Mouse (Mus musculus): ENCODE results near the gene Dennd4a. TPM values are rescaled to one million over a fixed set of nuclear protein-coding genes. Genes with fewer than 3 reads are reported as not detected.
A peak's percentile ranks its signal among the peaks of the same experiment; 100 is the strongest.

Gene Dennd4a
- polyA plus RNA-seq, 1 experiment from 2014 or later = 9.2 TPM

DNA sequence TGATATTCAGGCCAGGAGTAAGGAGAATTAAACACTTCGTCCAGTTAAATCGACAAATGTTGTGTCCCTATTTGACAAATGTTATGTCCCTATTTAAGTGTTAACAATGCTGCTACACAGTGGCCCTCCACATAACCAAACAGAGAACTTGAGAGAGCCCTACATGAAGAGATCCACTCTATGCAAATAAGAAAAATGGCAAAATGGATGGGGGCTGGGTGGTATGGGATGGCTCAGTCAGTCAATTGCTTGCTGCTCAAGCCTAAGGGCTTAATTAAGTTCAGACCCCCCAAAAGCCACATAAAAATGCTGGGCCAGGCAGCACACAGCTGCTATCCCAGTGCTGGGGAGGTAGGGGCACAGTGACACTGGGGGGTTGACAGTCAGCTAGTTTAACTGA is 36.3 kb upstream of the Dennd4a start:
- Histone ChIP-seq H3K27me3 (no peaks in the 10 kb centered on the region), H3K4me3 (replicated peaks) (no peak overlapping the region), H3K4me1 (replicated peaks) (peaks cover 5% of the 10 kb centered on the region; the same call in 1 of the 2 replicates), H3K4me2 (no peak overlapping the region), H3K36me3 (no peaks in the 10 kb centered on the region), H3K9me3 (no peaks in the 10 kb centered on the region), H3K9ac (replicated peaks) (no peak overlapping the region), H3K27ac (peak overlapping the region; percentile 12; the same call in 1 of the 2 replicates)
- WGBS = 88% methylated on average over 2 of the region's 2 CpGs
- no peak for ATAC-seq (ENCODE audit: insufficient number of reproducible peaks, insufficient read depth, low FRiP score, low TSS enrichment, low read depth)

- no peak overlapping the region for H3K9ac ChIP-seq (replicated peaks)
- no peaks in the 10 kb centered on the region for H3K36me3 ChIP-seq
- peaks cover 5% of the 10 kb centered on the region; the same call in 1 of the 2 replicates for H3K4me1 ChIP-seq (replicated peaks)
- no peak overlapping the region for H3K4me3 ChIP-seq (replicated peaks)
- H3K9me3 ChIP-seq = no peaks in the 10 kb centered on the region
- H3K27me3 ChIP-seq = no peaks in the 10 kb centered on the region
- 83% methylated on average over 4 of the region's 4 CpGs for WGBS
- no peak overlapping the region for H3K4me2 ChIP-seq
- no peak for ATAC-seq (ENCODE audit: insufficient number of reproducible peaks, insufficient read depth, low FRiP score, low TSS enrichment, low read depth)
- H3K27ac ChIP-seq = no peak overlapping the region
These were observed 35.6 kb upstream of the Dennd4a start for GRCm38 (mm10) chr9:64775491-64775890.

DNA sequence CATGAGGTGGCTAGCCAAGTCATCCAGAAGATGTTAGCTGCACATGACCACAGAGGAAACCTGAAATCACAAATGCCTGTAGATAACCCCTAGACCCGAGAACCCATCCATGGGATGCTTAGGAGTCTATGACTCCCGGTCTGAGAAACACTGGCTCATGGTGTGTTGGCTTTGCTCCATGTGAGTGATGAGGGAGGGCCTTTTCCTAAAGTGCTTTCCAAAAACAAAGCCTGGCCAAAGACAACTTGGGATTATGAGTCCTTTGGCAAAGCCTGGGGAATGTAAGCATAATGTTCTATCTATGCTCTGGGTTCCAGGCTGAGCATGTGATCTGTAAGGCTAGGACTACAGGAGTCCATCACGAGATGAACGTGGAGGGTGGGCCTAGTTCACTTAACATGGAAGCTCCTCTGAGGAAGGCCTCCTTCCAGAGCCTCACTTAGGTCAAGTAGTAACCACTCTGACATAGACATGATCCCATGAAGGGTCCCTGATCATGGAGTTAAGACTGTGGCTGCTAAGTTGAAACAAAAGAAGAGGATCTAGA is 33.6 kb upstream of the Dennd4a start:
- ATAC-seq (ENCODE audit: insufficient number of reproducible peaks, insufficient read depth, low FRiP score, low TSS enrichment, low read depth) = no peak
- Histone ChIP-seq H3K4me2 (no peak overlapping the region), H3K27ac (no peak overlapping the region), H3K4me1 (replicated peaks) (peaks cover 5% of the 10 kb centered on the region; the same call in 1 of the 2 replicates), H3K4me3 (replicated peaks) (no peak overlapping the region), H3K9me3 (no peaks in the 10 kb centered on the region), H3K36me3 (no peaks in the 10 kb centered on the region), H3K27me3 (no peaks in the 10 kb centered on the region), H3K9ac (replicated peaks) (no peak overlapping the region)
- 90% methylated on average over 4 of the region's 4 CpGs for WGBS

- no peak for ATAC-seq (ENCODE audit: insufficient number of reproducible peaks, insufficient read depth, low FRiP score, low TSS enrichment, low read depth)
- Histone ChIP-seq H3K4me2 (no peak overlapping the region), H3K27ac (no peak overlapping the region), H3K36me3 (no peaks in the 10 kb centered on the region), H3K27me3 (no peaks in the 10 kb centered on the region), H3K9me3 (no peaks in the 10 kb centered on the region), H3K9ac (replicated peaks) (no peak overlapping the region), H3K4me3 (replicated peaks) (no peak overlapping the region), H3K4me1 (replicated peaks) (peaks cover 5% of the 10 kb centered on the region; the same call in 1 of the 2 replicates)
- WGBS = 86% methylated on average over 1 of the region's 1 CpGs
These were observed 33.0 kb upstream of the Dennd4a start for GRCm38 (mm10) chr9:64778151-64778550.

DNA sequence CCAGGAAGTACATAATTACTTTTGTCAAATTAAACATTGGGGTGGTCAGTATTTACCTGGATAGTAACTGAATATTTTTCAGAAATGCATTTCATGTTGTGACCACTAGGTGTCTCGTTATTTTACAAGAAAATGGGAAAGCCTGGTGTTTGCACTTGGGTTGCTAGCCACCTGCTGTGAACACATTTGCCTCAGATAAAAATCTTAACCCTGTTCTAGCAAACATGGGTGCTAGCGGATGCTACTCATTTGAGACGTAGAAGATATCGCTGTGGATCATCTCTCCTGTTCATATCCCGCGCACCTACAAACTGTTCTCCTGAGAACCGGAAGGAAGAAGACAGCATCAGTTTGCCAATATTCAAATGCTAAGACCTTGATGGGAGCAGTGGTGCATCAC is 31.5 kb upstream of the Dennd4a start:
- Histone ChIP-seq H3K4me2 (no peak overlapping the region), H3K27me3 (no peaks in the 10 kb centered on the region), H3K27ac (no peak overlapping the region), H3K9me3 (no peaks in the 10 kb centered on the region), H3K4me3 (replicated peaks) (no peak overlapping the region), H3K36me3 (no peaks in the 10 kb centered on the region), H3K9ac (replicated peaks) (no peak overlapping the region), H3K4me1 (replicated peaks) (peaks cover 1% of the 10 kb centered on the region; the same call in 1 of the 2 replicates)
- ATAC-seq (ENCODE audit: insufficient number of reproducible peaks, insufficient read depth, low FRiP score, low TSS enrichment, low read depth) = no peak
- WGBS = 40% methylated on average over 7 of the region's 7 CpGs

DNA sequence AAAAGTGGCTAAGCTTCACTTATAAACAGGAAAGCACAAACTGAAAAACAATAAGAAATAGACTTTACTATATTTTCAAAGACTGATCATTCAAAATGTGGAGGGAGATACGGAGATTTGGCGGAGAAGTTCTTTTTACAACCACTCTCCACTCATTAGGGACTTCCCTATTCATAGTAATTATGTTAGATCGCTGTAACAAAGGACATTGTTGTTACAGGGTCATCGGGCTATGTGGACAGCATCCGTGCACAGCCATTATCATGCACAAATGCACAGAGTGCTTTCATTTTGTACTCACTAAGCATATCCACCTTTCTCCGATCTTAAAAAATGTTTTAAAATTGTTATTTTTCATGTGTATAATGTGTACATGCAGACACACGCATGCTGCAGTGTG is 27.6 kb upstream of the Dennd4a start:
- H3K27ac ChIP-seq = no peak overlapping the region
- 89% methylated on average over 7 of the region's 7 CpGs for WGBS
- no peaks in the 10 kb centered on the region for H3K36me3 ChIP-seq
- H3K4me2 ChIP-seq = no peak overlapping the region
- no peak overlapping the region for H3K4me3 ChIP-seq (replicated peaks)
- ATAC-seq (ENCODE audit: insufficient number of reproducible peaks, insufficient read depth, low FRiP score, low TSS enrichment, low read depth) = no peak
- H3K4me1 ChIP-seq (replicated peaks) = no peaks in the 10 kb centered on the region
- no peak overlapping the region for H3K9ac ChIP-seq (replicated peaks)
- no peaks in the 10 kb centered on the region for H3K27me3 ChIP-seq
- no peaks in the 10 kb centered on the region for H3K9me3 ChIP-seq

- Histone ChIP-seq H3K4me1 (replicated peaks) (no peaks in the 10 kb centered on the region), H3K9ac (replicated peaks) (no peak overlapping the region), H3K27me3 (no peaks in the 10 kb centered on the region), H3K36me3 (no peaks in the 10 kb centered on the region), H3K4me3 (replicated peaks) (no peak overlapping the region), H3K4me2 (no peak overlapping the region), H3K27ac (no peak overlapping the region), H3K9me3 (no peaks in the 10 kb centered on the region)
- WGBS = 35% methylated on average over 4 of the region's 4 CpGs
- ATAC-seq (ENCODE audit: insufficient number of reproducible peaks, insufficient read depth, low FRiP score, low TSS enrichment, low read depth) = no peak
These were observed 26.3 kb upstream of the Dennd4a start for GRCm38 (mm10) chr9:64784841-64785240.

- Histone ChIP-seq H3K9ac (replicated peaks) (no peak overlapping the region), H3K27ac (no peak overlapping the region), H3K27me3 (no peaks in the 10 kb centered on the region), H3K4me3 (replicated peaks) (no peak overlapping the region), H3K9me3 (no peaks in the 10 kb centered on the region), H3K36me3 (no peaks in the 10 kb centered on the region), H3K4me1 (replicated peaks) (no peaks in the 10 kb centered on the region), H3K4me2 (no peak overlapping the region)
- WGBS = 81% methylated on average over 9 of the region's 9 CpGs
- no peak for ATAC-seq (ENCODE audit: insufficient number of reproducible peaks, insufficient read depth, low FRiP score, low TSS enrichment, low read depth)
These were observed 24.8 kb upstream of the Dennd4a start for GRCm38 (mm10) chr9:64786216-64786905.

GRCm38 (mm10) chr9:64788070-64788469 is 23.1 kb upstream of the Dennd4a start:
- Histone ChIP-seq H3K27ac (no peak overlapping the region), H3K4me1 (replicated peaks) (no peaks in the 10 kb centered on the region)
- ATAC-seq (ENCODE audit: insufficient number of reproducible peaks, insufficient read depth, low FRiP score, low TSS enrichment, low read depth) = no peak

DNA sequence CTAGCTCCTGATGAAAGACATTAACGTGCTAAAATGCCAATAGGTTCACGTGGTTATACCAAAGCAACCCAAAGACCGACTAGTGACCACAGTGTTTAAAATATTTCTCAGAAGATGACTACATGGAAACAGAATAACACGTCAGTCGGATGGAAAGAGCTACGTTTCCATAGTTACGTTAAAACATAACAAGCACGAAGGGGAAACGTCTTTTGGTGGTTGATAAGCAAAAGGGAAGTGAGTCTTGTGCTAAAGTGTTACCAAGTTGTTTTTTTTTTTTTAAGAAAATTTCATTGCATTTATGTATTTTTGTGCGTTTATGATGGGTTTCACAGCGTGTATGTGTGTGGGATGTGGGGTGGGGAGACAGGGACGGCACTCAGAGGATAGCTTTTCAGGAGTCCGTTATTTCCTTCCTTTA is 21.8 kb upstream of the Dennd4a start:
- Histone ChIP-seq H3K27me3 (no peaks in the 10 kb centered on the region), H3K4me1 (replicated peaks) (0 out of 2 replicates have a peak, but pooled peaks cover 1% of the 10 kb centered on the region), H3K9me3 (no peaks in the 10 kb centered on the region), H3K4me3 (replicated peaks) (no peak overlapping the region), H3K36me3 (no peaks in the 10 kb centered on the region), H3K9ac (replicated peaks) (no peak overlapping the region), H3K27ac (no peak overlapping the region), H3K4me2 (no peak overlapping the region)
- ATAC-seq (ENCODE audit: insufficient number of reproducible peaks, insufficient read depth, low FRiP score, low TSS enrichment, low read depth) = no peak
- WGBS = 81% methylated on average over 13 of the region's 13 CpGs

More at GRCm38 (mm10) chr9:64788070-64788469, 23.1 kb upstream of the Dennd4a start:
- no peak overlapping the region for H3K4me3 ChIP-seq (replicated peaks)
- 84% methylated on average over 7 of the region's 7 CpGs for WGBS
- no peaks in the 10 kb centered on the region for H3K27me3 ChIP-seq
- H3K36me3 ChIP-seq = no peaks in the 10 kb centered on the region
- no peaks in the 10 kb centered on the region for H3K9me3 ChIP-seq
- no peak overlapping the region for H3K4me2 ChIP-seq
- no peak overlapping the region for H3K9ac ChIP-seq (replicated peaks)

DNA sequence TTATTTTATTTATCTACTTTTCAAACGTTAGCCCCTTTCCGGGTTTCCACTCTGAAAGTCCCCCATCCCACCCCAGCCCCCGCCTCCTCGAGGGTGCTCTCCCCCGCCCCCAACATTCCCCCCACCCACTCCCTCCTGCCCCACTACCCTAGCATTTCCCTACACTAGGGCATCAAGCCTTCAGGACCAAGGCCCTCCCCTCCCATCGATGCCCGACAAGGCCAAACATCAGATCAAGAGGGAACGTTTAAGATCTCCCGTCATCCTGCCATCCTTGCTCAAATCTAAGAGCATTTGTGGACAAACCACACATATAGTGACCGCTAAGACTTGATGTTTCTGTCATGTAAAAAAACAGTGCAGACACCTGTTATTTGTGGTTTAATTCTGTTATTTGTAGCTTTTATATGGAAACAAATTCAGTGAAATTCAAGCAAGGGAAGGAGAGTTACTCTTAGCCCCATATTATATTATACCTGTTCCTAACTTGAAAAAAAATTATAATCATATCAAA is 21.2 kb upstream of the Dennd4a start:
- no peaks in the 10 kb centered on the region for H3K9me3 ChIP-seq
- H3K9ac ChIP-seq (replicated peaks) = no peak overlapping the region
- H3K27me3 ChIP-seq = no peaks in the 10 kb centered on the region
- no peak overlapping the region for H3K27ac ChIP-seq
- 0 out of 2 replicates have a peak, but pooled peaks cover 3% of the 10 kb centered on the region for H3K4me1 ChIP-seq (replicated peaks)
- 71% methylated on average over 10 of the region's 10 CpGs for WGBS
- no peaks in the 10 kb centered on the region for H3K36me3 ChIP-seq
- no peak for ATAC-seq (ENCODE audit: insufficient number of reproducible peaks, insufficient read depth, low FRiP score, low TSS enrichment, low read depth)
- H3K4me2 ChIP-seq = no peak overlapping the region
- H3K4me3 ChIP-seq (replicated peaks) = no peak overlapping the region

All from limb, embryonic 12.5 days (tissue).